Mouse (Mus musculus) neural tube, embryonic 13.5 days (tissue): ENCODE measurements at regions not wholly inside any gene's neighbourhood (a gene's known extent, or its start where the extent isn't known, plus 50 kb on each side); places are given as distances from the start of the nearest gene placed in this dataset.
"Not testable (repeated sequence)": the region's sequence is repeated elsewhere in the genome, so short reads cannot be mapped to it uniquely, and the experiment has no call there.

Source experiments
- ATAC-seq: fragments of 200-750 bp; cut with Nextera tagmentation; 2 replicates; pipeline ENCODE4 v1.8.0; 2017; ENCODE audit warnings: low read depth, mild to moderate bottlenecking, moderate TSS enrichment, moderate library complexity
- H3K27ac ChIP-seq: fragments of 300-500 bp; sonication (generic); replicated peaks from 2 replicates; pipeline ENCODE4 v1.5.1; 2015; ENCODE audit warnings: moderate library complexity, mild to moderate bottlenecking, inconsistent platforms
- H3K27me3 ChIP-seq: fragments of 300-500 bp; sonication (generic); 2 replicates; pipeline ENCODE4 v1.6.1; 2015; ENCODE audit warnings: mild to moderate bottlenecking, inconsistent platforms
- H3K36me3 ChIP-seq: fragments of 300-500 bp; sonication (generic); 2 replicates; pipeline ENCODE4 v1.6.1; 2015; ENCODE audit warnings: mild to moderate bottlenecking, inconsistent platforms
- H3K4me1 ChIP-seq: fragments of 300-500 bp; sonication (generic); replicated peaks from 2 replicates; pipeline ENCODE4 v1.6.1; 2015; ENCODE audit warnings: inconsistent platforms
- H3K4me2 ChIP-seq: fragments of 300-500 bp; sonication (generic); 2 replicates; pipeline ENCODE4 v1.6.1; 2015; ENCODE audit warnings: inconsistent platforms, mild to moderate bottlenecking, moderate library complexity
- H3K4me3 ChIP-seq: fragments of 300-500 bp; sonication (generic); 2 replicates; pipeline ENCODE4 v1.5.1; 2015; ENCODE audit warnings: mild to moderate bottlenecking, inconsistent platforms
- H3K9ac ChIP-seq: fragments of 300-500 bp; sonication (generic); 2 replicates; pipeline ENCODE4 v1.6.1; 2015; ENCODE audit warnings: moderate library complexity, mild to moderate bottlenecking, inconsistent platforms
- H3K9me3 ChIP-seq: fragments of 300-500 bp; sonication (generic); 2 replicates; pipeline ENCODE4 v1.6.1; 2016; ENCODE audit warnings: inconsistent platforms
- WGBS: fragments of 180-500 bp; shearing (Covaris S2); methylation state at CpG from one replicate; pipeline ENCODE4 v1.1.7; 2015; 5-methylcytosine and 5-hydroxymethylcytosine counted together

DNA sequence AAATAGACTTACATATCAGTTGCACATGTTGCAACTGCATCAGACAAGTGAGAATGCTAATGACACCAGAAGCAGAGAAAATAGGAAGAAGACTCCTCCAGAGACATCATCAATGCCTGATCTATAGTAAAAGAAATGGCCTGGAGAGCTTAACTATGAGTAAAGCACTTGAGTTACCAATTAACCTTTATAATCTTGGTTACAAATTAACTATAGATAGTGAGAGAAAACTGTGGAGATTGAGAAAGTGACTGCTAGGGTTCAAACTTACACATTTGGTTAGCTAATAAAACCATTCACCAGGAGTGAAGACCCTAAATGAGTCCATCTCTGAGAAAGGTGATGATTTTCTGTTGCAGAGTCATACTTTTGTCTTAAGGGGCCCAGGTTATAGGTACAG is 307.4 kb downstream of the Phex start:
- no peak overlapping the region for H3K4me3 ChIP-seq
- no peak overlapping the region for H3K9ac ChIP-seq
- no peaks in the 10 kb centered on the region for H3K36me3 ChIP-seq
- no peaks in the 10 kb centered on the region for H3K4me1 ChIP-seq
- ATAC-seq, result no peak
- H3K27ac ChIP-seq, result no peak overlapping the region
- H3K9me3 ChIP-seq, result no peaks in the 10 kb centered on the region
- H3K4me2 ChIP-seq, result no peak overlapping the region
- no peaks in the 10 kb centered on the region for H3K27me3 ChIP-seq

DNA sequence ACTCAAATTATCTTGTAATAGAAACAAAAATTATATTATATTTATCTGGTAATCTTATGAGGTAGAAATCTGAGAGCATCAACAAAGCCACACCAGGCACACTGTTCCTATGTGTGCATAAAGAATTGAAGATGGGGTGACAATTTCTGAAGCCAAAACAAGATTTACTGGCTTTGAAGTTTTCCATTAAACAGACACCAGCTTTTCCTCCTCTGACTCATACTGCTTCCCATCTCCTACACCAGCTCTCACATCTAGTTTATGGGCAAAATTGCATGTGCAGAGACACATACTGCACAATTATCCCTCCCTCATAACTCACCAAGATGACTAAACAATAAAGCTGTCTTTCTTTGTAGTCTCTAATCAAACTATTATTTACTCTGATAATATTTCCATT is 335.1 kb downstream of the Phex start:
- ATAC-seq, result no peak
- no peak overlapping the region for H3K9ac ChIP-seq

DNA sequence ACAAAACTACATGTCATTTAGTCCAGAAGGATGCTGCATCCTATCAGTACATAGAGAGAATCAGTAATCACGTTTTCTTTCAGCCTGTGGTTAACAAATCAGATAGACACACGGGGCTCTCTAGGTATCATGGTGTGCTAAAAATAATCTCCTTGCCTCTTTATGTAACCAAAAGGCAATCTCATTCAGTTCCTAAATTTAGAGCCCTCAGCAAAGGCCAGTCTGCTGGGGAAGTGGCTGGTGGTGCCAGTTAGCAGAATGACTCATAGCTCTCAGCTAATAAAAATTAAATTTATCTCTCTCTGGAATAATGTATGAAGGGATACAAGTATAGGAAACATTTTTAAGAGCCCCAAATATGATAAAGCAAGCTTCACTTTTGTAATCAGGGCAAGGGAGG is 335.5 kb downstream of the Phex start:
- 67% methylated on average over 2 of the region's 2 CpGs for WGBS
- Histone ChIP-seq H3K9ac (no peak overlapping the region), H3K9me3 (no peaks in the 10 kb centered on the region)

More for the DNA sequence above, 335.1 kb downstream of the Phex start:
- no peaks in the 10 kb centered on the region for H3K9me3 ChIP-seq
- no peaks in the 10 kb centered on the region for H3K27me3 ChIP-seq
- no peaks in the 10 kb centered on the region for H3K36me3 ChIP-seq
- H3K4me2 ChIP-seq, result no peak overlapping the region
- H3K4me1 ChIP-seq, result no peaks in the 10 kb centered on the region
- H3K27ac ChIP-seq, result no peak overlapping the region
- no peak overlapping the region for H3K4me3 ChIP-seq

DNA sequence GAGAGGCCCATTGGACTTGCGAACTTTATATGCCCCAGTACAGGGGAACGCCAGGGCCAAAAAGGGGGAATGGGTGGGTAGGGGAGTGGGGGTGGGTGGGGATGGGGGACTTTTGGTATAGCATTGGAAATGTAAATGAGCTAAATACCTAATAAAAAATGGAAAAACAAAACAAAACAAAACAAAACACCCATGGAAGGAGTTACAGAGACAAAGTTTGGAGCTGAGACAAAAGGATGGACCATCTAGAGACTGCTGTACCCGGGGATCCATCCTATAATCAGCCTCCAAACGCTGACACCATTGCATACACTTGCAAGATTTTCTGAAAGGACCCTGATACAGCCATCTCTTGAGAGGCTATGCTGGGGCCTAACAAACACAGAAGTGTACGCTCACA is 337.1 kb downstream of the Phex start:
- ATAC-seq, H3K9ac ChIP-seq, H3K27ac ChIP-seq, H3K4me2 ChIP-seq, H3K4me3 ChIP-seq, H3K27me3 ChIP-seq, H3K36me3 ChIP-seq, H3K4me1 ChIP-seq, H3K9me3 ChIP-seq: not testable (repeated sequence)
- WGBS, result 80% methylated on average over 3 of the region's 5 CpGs

More for the DNA sequence above, 335.5 kb downstream of the Phex start:
- Histone ChIP-seq H3K27ac (no peak overlapping the region), H3K36me3 (no peaks in the 10 kb centered on the region), H3K4me3 (no peak overlapping the region), H3K27me3 (no peaks in the 10 kb centered on the region), H3K4me2 (no peak overlapping the region), H3K4me1 (no peaks in the 10 kb centered on the region)
- no peak for ATAC-seq

DNA sequence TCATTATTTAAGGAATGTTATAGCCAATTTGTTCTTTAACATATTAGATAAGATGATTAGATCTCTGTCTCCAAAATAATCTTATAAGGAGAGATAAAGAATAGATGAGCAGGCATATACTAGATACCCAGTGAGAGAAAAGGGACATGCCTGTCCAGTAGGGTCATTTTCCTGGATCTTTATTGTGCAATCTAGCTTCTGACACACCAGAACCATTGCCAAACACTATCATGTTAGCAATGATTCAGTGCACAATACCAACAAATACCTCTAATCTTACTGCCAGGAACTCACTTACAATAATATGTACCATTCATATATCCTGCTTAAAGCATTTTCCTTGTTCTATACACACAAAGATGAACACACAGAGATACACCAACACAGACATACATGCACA is 338.9 kb downstream of the Phex start:
- Histone ChIP-seq H3K4me1 (no peaks in the 10 kb centered on the region), H3K36me3 (no peaks in the 10 kb centered on the region), H3K9ac (no peak overlapping the region), H3K27ac (no peak overlapping the region), H3K4me2 (no peak overlapping the region), H3K27me3 (no peaks in the 10 kb centered on the region), H3K9me3 (no peaks in the 10 kb centered on the region), H3K4me3 (no peak overlapping the region)
- ATAC-seq, result no peak

DNA sequence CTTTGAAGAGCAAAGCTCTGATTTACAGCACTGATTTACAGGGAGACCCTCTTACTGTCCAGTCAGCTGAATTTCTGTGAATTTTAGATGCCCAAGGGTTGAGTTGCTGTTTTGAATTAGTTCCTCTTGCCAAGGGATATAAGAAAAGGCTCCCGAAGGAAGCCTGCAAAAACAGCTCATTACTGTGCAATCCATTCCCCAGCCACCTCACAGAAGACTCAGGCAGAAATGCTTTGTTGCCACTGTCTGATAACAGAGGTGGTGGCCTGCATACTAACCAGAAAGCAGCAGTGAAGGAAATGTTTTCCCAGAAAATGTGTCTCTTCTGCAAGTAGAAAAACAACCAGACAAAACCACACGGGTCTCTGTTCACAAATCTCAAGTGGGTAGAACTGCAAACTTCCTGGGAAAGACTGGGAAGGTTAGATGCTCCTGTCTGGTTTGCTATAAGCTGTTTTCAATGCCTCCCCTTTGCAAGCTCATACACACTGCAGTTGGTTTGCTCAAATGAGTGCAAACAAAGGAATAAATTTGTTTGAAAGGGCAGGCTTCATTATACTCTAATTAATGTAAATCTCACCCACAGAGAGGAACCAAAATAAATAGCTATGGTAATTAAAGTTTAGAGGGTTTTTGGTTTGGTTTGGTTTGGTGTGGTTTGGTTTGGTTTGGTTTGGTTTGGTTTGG is 363.3 kb downstream of the Phex start:
- Histone ChIP-seq H3K27ac (peak overlapping the region; percentile 38; the same call in 1 of the 2 replicates), H3K4me3 (no peak overlapping the region), H3K9ac (no peak overlapping the region), H3K4me2 (no peak overlapping the region), H3K36me3 (no peaks in the 10 kb centered on the region), H3K27me3 (no peaks in the 10 kb centered on the region), H3K4me1 (no peaks in the 10 kb centered on the region), H3K9me3 (no peaks in the 10 kb centered on the region)
- peak; percentile 63 for ATAC-seq
- WGBS, result 41% methylated on average over 2 of the region's 2 CpGs

DNA sequence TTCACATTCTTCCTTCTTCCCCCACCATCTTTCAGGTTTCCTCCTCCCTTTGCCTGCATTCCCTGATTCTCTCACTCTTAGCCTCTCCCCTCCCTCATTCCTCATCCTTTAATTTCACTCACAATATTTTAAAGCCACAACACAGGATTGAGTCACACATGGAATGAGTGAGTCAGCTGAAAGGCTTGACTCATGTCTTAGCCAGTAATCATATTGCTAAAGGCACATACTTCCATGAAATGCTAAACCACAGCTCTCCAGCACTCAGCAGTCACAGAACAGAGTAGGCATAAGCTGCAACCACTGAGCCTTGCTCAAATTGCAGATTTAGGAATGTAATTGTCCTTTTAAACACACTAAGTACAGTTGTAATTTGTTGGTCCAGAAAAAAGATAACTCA is 386.2 kb downstream of the Phex start:
- Histone ChIP-seq H3K36me3 (no peaks in the 10 kb centered on the region), H3K9ac (no peak overlapping the region), H3K4me2 (no peak overlapping the region), H3K4me3 (no peak overlapping the region), H3K4me1 (no peaks in the 10 kb centered on the region), H3K9me3 (no peaks in the 10 kb centered on the region), H3K27ac (no peak overlapping the region), H3K27me3 (no peaks in the 10 kb centered on the region)
- ATAC-seq, result no peak

DNA sequence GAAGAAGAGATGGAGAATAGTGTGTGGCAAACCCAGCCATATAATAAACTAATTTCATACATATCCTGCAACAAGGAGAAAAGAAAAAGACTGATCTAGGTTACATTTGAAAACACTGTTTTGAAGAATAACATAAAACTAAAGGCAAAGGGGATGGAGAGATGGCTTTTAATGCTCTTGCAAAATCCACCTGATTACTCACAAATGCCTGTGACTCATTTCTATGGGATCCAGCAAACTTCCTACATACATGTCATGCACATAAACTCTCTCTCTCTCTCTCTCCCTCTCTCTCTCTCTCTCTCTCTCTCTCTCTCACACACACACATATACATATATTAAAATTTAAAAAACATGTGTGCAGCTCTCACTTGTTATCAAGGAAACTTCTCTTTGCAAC is 390.8 kb downstream of the Phex start:
- Histone ChIP-seq H3K4me2 (no peak overlapping the region), H3K4me1 (no peaks in the 10 kb centered on the region), H3K36me3 (no peaks in the 10 kb centered on the region), H3K9me3 (no peaks in the 10 kb centered on the region), H3K9ac (no peak overlapping the region), H3K27me3 (no peaks in the 10 kb centered on the region), H3K27ac (no peak overlapping the region), H3K4me3 (no peak overlapping the region)
- no peak for ATAC-seq

DNA sequence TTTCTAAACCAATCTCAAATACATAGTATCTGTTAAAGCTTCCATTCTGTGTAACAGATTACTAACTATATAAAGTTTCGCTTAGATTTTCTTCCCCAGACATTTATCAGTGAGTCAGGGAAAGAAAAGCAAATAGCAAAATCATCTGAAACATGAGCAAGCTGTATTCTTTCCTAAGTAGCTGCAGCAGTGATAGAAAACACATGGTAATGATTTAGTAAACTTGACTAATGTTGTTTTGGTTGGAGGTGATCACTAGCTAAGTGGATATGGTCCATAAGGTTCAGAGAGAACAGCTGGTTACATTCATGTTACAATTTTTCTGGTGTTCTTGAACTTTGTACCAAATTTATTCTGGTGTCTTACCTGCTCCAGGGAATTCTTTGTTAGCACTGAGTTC is 393.3 kb downstream of the Phex start:
- no peak for ATAC-seq
- H3K4me1 ChIP-seq, result no peaks in the 10 kb centered on the region
- no peak overlapping the region for H3K4me2 ChIP-seq
- no peaks in the 10 kb centered on the region for H3K9me3 ChIP-seq
- H3K27me3 ChIP-seq, result no peaks in the 10 kb centered on the region
- H3K36me3 ChIP-seq, result no peaks in the 10 kb centered on the region
- no peak overlapping the region for H3K27ac ChIP-seq
- WGBS, result 84% methylated on average over 1 of the region's 1 CpGs
- H3K9ac ChIP-seq, result no peak overlapping the region
- no peak overlapping the region for H3K4me3 ChIP-seq

DNA sequence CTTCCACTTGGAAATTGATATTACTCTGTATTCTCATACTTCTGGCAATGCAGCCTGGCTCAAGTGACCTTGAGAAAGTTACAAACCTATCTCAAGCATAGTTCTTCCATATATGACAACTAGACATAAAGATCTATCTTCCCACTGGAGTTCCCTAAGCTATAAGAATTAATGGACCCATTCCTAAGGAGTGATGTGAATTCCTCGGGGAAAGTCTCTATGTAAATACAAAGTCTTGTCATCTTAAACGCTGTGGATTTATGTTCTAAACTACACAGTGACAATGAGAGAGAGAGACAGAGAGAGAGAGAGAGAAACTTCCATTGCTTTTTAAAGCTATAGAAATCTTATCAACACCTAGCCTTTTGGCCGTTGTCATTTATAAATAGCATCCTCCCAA is 394.8 kb downstream of the Phex start:
- Histone ChIP-seq H3K9ac (no peak overlapping the region), H3K4me1 (no peaks in the 10 kb centered on the region), H3K4me3 (no peak overlapping the region), H3K9me3 (no peaks in the 10 kb centered on the region), H3K36me3 (no peaks in the 10 kb centered on the region), H3K4me2 (no peak overlapping the region), H3K27me3 (no peaks in the 10 kb centered on the region), H3K27ac (no peak overlapping the region)
- no peak for ATAC-seq
- 75% methylated on average over 3 of the region's 3 CpGs for WGBS

DNA sequence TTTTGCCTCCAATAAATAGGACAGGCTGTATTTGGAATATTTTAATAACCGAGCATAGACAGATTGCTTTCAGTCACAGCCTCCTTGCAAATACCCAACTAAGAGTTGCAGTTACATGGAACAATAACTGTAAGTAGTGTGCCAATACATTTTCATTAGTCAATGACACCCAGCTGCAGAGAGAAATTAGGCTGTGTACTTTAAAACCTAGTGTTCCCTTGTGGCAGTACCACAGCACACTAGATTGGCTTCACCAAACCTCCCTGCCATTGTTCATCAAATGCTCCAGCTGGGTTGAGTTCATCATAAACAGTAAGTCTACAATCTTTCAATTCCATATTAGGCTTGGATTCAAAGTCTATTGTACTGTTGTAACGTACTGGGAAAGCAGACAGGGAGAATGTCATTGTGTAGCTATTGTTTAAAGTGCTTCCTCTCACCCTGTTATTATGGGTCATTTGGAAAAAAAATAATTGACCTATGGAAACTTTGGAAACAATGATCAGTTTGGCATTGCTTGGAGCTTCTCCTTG is 425.1 kb downstream of the Phex start:
- no peak overlapping the region for H3K4me2 ChIP-seq
- no peak overlapping the region for H3K9ac ChIP-seq
- H3K27ac ChIP-seq, result no peak overlapping the region
- WGBS, result 54% methylated on average over 2 of the region's 2 CpGs
- H3K4me1 ChIP-seq, result no peaks in the 10 kb centered on the region
- no peaks in the 10 kb centered on the region for H3K27me3 ChIP-seq
- no peak for ATAC-seq
- H3K36me3 ChIP-seq, result no peaks in the 10 kb centered on the region
- no peaks in the 10 kb centered on the region for H3K9me3 ChIP-seq
- H3K4me3 ChIP-seq, result no peak overlapping the region

DNA sequence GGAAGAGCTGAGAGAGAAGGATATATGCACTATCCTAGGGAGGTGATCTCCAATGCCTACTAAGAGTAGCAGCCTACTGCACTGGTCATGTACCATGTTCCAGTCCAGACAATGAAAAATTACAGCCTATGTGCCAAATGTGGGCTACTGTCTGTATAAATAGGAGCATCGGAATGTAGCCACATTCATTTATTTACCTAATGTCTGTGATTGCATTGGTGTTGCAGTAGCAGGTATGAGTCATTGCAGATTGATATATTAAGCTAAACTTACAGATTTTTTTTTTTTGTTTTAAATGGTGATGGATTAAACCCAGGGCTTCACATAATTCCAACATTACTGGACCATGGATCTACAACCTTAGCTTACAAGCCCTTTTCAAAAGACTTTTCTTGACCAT is 468.0 kb downstream of the Phex start:
- Histone ChIP-seq H3K4me1 (no peaks in the 10 kb centered on the region), H3K9me3 (no peaks in the 10 kb centered on the region), H3K27me3 (no peaks in the 10 kb centered on the region), H3K4me3 (no peak overlapping the region), H3K27ac (no peak overlapping the region), H3K9ac (no peak overlapping the region), H3K36me3 (no peaks in the 10 kb centered on the region), H3K4me2 (no peak overlapping the region)
- 86% methylated on average over 1 of the region's 1 CpGs for WGBS
- no peak for ATAC-seq

DNA sequence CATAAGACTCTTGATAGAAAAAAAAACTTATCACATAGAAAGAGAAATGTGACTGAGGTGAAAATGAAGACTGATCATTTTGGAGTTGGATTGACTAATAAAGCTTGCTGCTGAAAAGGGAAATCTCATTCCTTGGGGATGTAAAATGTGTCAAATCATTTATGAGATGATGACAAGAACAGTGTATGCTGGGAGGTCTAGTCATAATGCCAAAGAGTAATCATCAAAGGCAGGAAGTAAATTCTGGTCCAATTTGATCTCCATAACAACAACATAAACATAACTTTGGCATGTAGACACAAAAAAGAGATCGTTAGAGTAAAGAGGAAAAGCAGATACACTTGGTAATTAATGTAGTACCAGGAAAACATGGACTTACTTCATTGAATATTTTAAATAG is 470.9 kb downstream of the Phex start:
- H3K4me1 ChIP-seq, result no peaks in the 10 kb centered on the region
- no peak for ATAC-seq
- WGBS, result 90% methylated on average over 1 of the region's 1 CpGs
- no peak overlapping the region for H3K9ac ChIP-seq
- H3K27me3 ChIP-seq, result no peaks in the 10 kb centered on the region
- H3K36me3 ChIP-seq, result no peaks in the 10 kb centered on the region
- no peak overlapping the region for H3K27ac ChIP-seq
- no peak overlapping the region for H3K4me3 ChIP-seq
- no peak overlapping the region for H3K4me2 ChIP-seq
- no peaks in the 10 kb centered on the region for H3K9me3 ChIP-seq
